Mouse (Mus musculus) hindbrain, postnatal 0 days (tissue): ENCODE data around the gene Ppp2r2c. TPM values are rescaled to one million over a fixed set of nuclear protein-coding genes. Genes with fewer than 3 reads are reported as not detected.

Experiments used
- ATAC-seq: fragments of 200-750 bp; cut with Nextera tagmentation; 2 replicates; pipeline ENCODE4 v1.8.0; 2017; ENCODE audit warnings: mild to moderate bottlenecking, moderate TSS enrichment, moderate library complexity
- DNase-seq: peaks from one replicate; pipeline ENCODE4 v3.0.0-alpha.2; 2015; ENCODE audit warnings: low spot score
- H3K27ac ChIP-seq: fragments of 300-500 bp; sonication (generic); 2 replicates; pipeline ENCODE4 v1.5.1; 2014; ENCODE audit warnings: mild to moderate bottlenecking
- H3K27me3 ChIP-seq: fragments of 300-500 bp; sonication (generic); 2 replicates; pipeline ENCODE4 v1.6.1; 2014; ENCODE audit warnings: low read length, mixed read lengths; ENCODE audit not compliant: insufficient read depth
- H3K36me3 ChIP-seq: fragments of 300-500 bp; sonication (generic); 2 replicates; pipeline ENCODE4 v1.6.1; 2014; ENCODE audit warnings: low read length, mixed read lengths; ENCODE audit not compliant: insufficient read depth
- H3K4me1 ChIP-seq: fragments of 300-500 bp; sonication (generic); 2 replicates; pipeline ENCODE4 v1.6.1; 2014; ENCODE audit warnings: antibody characterized with exemption, low read length, mixed read lengths; ENCODE audit not compliant: insufficient read depth
- H3K4me2 ChIP-seq: fragments of 300-500 bp; sonication (generic); 2 replicates; pipeline ENCODE4 v1.6.1; 2014; ENCODE audit warnings: low read depth, mild to moderate bottlenecking, low read length, moderate library complexity, mixed read lengths
- H3K4me3 ChIP-seq: fragments of 300-500 bp; sonication (generic); 2 replicates; pipeline ENCODE4 v1.5.1; 2014; ENCODE audit warnings: low read length
- H3K9ac ChIP-seq: fragments of 300-500 bp; sonication (generic); replicated peaks from 2 replicates; pipeline ENCODE4 v1.6.1; 2014; ENCODE audit warnings: mild to moderate bottlenecking, low read length, moderate library complexity, mixed read lengths
- H3K9me3 ChIP-seq: fragments of 300-500 bp; sonication (generic); 2 replicates; pipeline ENCODE4 v1.6.1; 2016; ENCODE audit warnings: low read length, mixed read lengths
- CTCF ChIP-seq: IDR thresholded peaks from 2 replicates; pipeline ENCODE4 v1.5.1; 2016; ENCODE audit warnings: antibody characterized with exemption, control low read depth, low read depth
- WGBS: fragments of 180-500 bp; shearing (Covaris S2); extraction: QIAGEN DNeasy Blood & Tissue Kit; methylation state at CpG from one replicate; pipeline ENCODE4 v1.1.7; 2014; 5-methylcytosine and 5-hydroxymethylcytosine counted together
- polyA plus RNA-seq: library from polyadenylated mRNA; unstranded; fragments of >200 nt; fragmentation: Nextera tagmentation; extraction: Ambion mirVana; gene quantifications from 2 replicates; pipeline ENCODE4 v1.2.1, GENCODE M21; 2015
- total RNA-seq: library from RNA; depleted of rRNA; stranded (reverse); fragments of >200 nt; gene quantifications from 2 replicates; pipeline ENCODE4 v1.2.3, GENCODE M21; 2014

The Ppp2r2c gene
- total and polyA plus RNA-seq, 2 experiments from 2014 or later, result 103 to 263 TPM

DNA sequence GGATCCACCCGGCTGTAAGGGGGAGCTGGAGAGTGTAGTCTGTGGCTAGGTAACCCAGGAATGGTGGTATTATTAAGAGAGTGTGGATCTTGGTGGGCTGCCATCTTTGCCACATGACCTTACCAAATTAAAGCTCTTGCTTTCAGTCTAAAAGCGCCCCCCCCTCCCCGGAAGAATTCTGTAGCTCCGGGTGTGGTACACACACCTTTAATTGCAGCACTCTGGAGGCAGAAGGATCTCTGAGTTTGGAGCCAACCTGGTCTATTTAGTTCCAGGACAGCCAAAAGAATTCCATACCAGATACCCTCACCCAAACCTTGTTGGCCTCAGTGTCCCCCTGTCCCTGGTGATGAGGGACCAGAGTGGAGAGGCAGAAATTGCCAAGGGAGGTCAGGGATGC lies 10.5 kb downstream of the Ppp2r2c start:
- Histone ChIP-seq H3K4me2 (no peak overlapping the region), H3K4me3 (no peak overlapping the region), H3K9ac (no peak overlapping the region), H3K36me3 (no peaks in the 10 kb centered on the region), H3K27me3 (no peaks in the 10 kb centered on the region), H3K9me3 (no peaks in the 10 kb centered on the region), H3K27ac (no peak overlapping the region), H3K4me1 (peaks cover 12% of the 10 kb centered on the region; the same call in 1 of the 2 replicates)
- DNase-seq (no peak), ATAC-seq (no peak)
- no peak for TF ChIP-seq CTCF
- 91% methylated on average over 4 of the region's 4 CpGs for WGBS

DNA sequence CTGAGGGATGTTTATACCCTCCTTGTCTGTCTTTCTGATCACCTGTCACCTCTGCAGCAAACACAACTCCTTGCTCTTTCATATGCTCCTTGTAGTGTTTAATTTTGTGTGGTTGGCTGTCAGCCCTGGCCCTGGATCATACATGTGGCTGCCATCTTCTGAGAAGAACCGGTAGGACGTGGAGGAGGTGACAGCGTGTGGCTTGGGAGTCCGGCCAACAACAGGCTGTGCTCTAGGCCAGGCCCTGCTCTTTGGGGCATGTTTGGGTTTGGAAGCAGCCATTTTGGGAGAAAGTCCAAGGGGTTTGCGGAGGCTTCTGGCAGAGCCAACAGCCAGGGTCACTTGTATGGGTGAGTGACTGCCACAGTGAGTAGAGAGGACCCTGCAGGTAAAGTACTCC lies 12.3 kb downstream of the Ppp2r2c start:
- Histone ChIP-seq H3K9ac (no peak overlapping the region), H3K9me3 (no peaks in the 10 kb centered on the region), H3K4me1 (peaks cover 9% of the 10 kb centered on the region; the same call in 1 of the 2 replicates), H3K36me3 (no peaks in the 10 kb centered on the region), H3K27ac (peak overlapping the region; percentile 41), H3K4me2 (no peak overlapping the region), H3K4me3 (no peak overlapping the region), H3K27me3 (no peaks in the 10 kb centered on the region)
- DNase-seq, result peak; percentile 58
- ATAC-seq, result no peak
- no peak for TF ChIP-seq CTCF
- whole genome bisulfite sequencing, result 38% methylated on average over 5 of the region's 5 CpGs

- ATAC-seq, result no peak
- H3K9me3 ChIP-seq, result no peaks in the 10 kb centered on the region
- TF ChIP-seq CTCF, result no peak
- H3K4me3 ChIP-seq, result no peak overlapping the region
- no peaks in the 10 kb centered on the region for H3K36me3 ChIP-seq
- 52% methylated on average over 12 of the region's 12 CpGs for WGBS
- peaks cover 25% of the 10 kb centered on the region for H3K4me1 ChIP-seq
- DNase-seq, result no peak
- H3K9ac ChIP-seq, result no peak overlapping the region
- peak overlapping the region; percentile 62; the same call in 1 of the 2 replicates for H3K27ac ChIP-seq
- H3K27me3 ChIP-seq, result no peaks in the 10 kb centered on the region
- H3K4me2 ChIP-seq, result no peak overlapping the region
Observed at GRCm38 (mm10) chr5:36883516-36883915, 15.2 kb downstream of the Ppp2r2c start.

- no peak for ATAC-seq
- H3K36me3 ChIP-seq, result no peaks in the 10 kb centered on the region
- H3K9ac ChIP-seq, result no peak overlapping the region
- no peak overlapping the region for H3K4me2 ChIP-seq
- no peak overlapping the region for H3K27ac ChIP-seq
- no peaks in the 10 kb centered on the region for H3K27me3 ChIP-seq
- no peak for DNase-seq
- no peak for TF ChIP-seq CTCF
- H3K4me3 ChIP-seq, result no peak overlapping the region
- WGBS, result 59% methylated on average over 1 of the region's 1 CpGs
- H3K4me1 ChIP-seq, result peaks cover 25% of the 10 kb centered on the region
- H3K9me3 ChIP-seq, result no peaks in the 10 kb centered on the region
Observed at GRCm38 (mm10) chr5:36885067-36885466, 16.8 kb downstream of the Ppp2r2c start.

DNA sequence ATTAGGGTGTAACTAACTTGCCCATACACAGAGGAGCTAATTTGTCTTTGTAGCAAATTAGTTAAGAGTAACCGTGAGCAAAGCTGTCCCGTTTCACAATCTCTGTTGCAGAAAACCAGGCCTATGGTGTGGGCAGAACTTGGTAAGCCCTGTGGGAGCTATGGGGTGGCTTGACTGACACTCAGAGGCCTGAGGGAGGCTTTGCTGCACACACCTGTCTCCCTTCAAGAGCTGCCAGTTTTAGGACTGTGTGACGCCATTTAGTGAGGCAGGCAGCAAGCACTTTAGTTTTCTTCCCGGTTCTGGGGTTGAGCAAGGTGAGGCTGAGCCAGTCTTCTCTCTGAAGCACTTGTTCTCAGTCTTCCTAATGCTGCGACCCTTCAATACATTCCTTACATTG lies 17.3 kb downstream of the Ppp2r2c start:
- Histone ChIP-seq H3K4me2 (no peak overlapping the region), H3K27ac (no peak overlapping the region; the same call in 1 of the 2 replicates), H3K36me3 (no peaks in the 10 kb centered on the region), H3K9me3 (no peaks in the 10 kb centered on the region), H3K4me3 (no peak overlapping the region), H3K9ac (no peak overlapping the region), H3K4me1 (peaks cover 24% of the 10 kb centered on the region), H3K27me3 (no peaks in the 10 kb centered on the region)
- no peak for TF ChIP-seq CTCF
- DNase-seq, result no peak
- WGBS, result 73% methylated on average over 5 of the region's 5 CpGs
- ATAC-seq, result no peak

DNA sequence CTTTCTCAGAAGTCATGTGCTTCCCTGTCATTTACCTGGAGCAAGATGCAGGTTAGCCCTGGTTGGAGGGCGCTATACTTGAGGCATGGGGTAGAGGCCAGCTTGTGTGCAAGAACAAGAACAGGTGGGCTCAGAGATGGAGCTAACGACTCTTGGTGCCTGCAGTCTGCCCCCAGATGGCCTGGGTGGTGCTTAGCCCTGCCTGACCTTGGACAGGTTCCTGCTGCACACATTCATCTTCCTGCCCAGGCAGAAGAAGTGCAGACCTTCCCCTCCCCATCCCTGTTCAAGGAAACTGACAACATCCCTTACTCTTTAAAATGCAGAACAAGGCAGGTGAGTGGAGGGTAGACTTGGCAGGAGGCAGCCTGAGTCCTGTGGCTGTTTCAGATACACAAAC lies 18.0 kb downstream of the Ppp2r2c start:
- Histone ChIP-seq H3K9me3 (no peaks in the 10 kb centered on the region), H3K36me3 (no peaks in the 10 kb centered on the region), H3K9ac (no peak overlapping the region), H3K27ac (peak overlapping the region; percentile 82; the same call in 1 of the 2 replicates), H3K4me2 (no peak overlapping the region), H3K4me3 (no peak overlapping the region), H3K4me1 (peaks cover 31% of the 10 kb centered on the region), H3K27me3 (no peaks in the 10 kb centered on the region)
- 71% methylated on average over 2 of the region's 2 CpGs for WGBS
- DNase-seq, result no peak
- no peak for ATAC-seq
- TF ChIP-seq CTCF, result no peak

DNA sequence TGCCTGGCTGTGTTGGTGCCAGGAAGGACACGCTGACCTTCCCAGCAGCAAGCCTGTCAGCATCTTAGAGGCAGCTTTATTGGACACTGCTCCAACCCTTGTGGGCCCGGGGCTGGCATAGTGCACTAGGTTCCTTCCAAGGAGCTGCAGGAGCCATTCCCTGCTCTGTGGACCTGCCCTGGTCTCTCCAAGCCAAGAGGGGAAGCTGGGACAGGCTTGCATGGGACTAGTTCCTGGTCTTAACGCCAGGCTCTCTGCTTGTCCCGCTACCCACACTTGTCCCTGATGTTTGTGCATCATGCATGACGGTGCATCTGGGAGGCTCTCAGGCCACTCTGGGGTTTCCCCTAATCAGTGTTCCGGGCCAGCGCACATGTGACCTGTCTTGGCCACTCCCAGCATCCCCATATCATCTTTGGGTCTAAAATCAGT lies 18.6 kb downstream of the Ppp2r2c start:
- peak overlapping the region; percentile 33; the same call in 1 of the 2 replicates for H3K9ac ChIP-seq
- no peaks in the 10 kb centered on the region for H3K9me3 ChIP-seq
- ATAC-seq (no peak), DNase-seq (no peak)
- peak overlapping the region; percentile 82 for H3K27ac ChIP-seq
- no peak overlapping the region for H3K4me3 ChIP-seq
- no peaks in the 10 kb centered on the region for H3K36me3 ChIP-seq
- H3K4me1 ChIP-seq, result peaks cover 36% of the 10 kb centered on the region
- no peak overlapping the region for H3K4me2 ChIP-seq
- no peaks in the 10 kb centered on the region for H3K27me3 ChIP-seq
- WGBS, result 63% methylated on average over 7 of the region's 7 CpGs
- TF ChIP-seq CTCF, result no peak
